Mouse (Mus musculus) liver, embryonic 13.5 days (tissue): ENCODE measurements around the gene Hist1h2bh. TPM values are rescaled to one million over a fixed set of nuclear protein-coding genes. Genes with fewer than 3 reads are reported as not detected.
"Not testable (repeated sequence)": the region's sequence is repeated elsewhere in the genome, so short reads cannot be mapped to it uniquely, and the experiment has no call there.

Source experiments
- ATAC-seq: fragments of 200-750 bp; cut with Nextera tagmentation; 2 replicates; pipeline ENCODE4 v1.8.0; 2017; ENCODE audit warnings: low read depth, mild to moderate bottlenecking, moderate number of reproducible peaks, moderate library complexity
- DNase-seq: peaks from one replicate; pipeline ENCODE4 v3.0.0; 2022
- H3K27ac ChIP-seq: fragments of 300-500 bp; sonication (generic); 2 replicates; pipeline ENCODE4 v1.5.1; 2015; ENCODE audit warnings: moderate library complexity, mild to moderate bottlenecking, inconsistent platforms
- H3K27me3 ChIP-seq: fragments of 300-500 bp; sonication (generic); 2 replicates; pipeline ENCODE4 v1.6.1; 2015; ENCODE audit warnings: mild to moderate bottlenecking, inconsistent platforms
- H3K36me3 ChIP-seq: fragments of 300-500 bp; sonication (generic); 2 replicates; pipeline ENCODE4 v1.6.1; 2015; ENCODE audit warnings: mild to moderate bottlenecking, inconsistent platforms
- H3K4me1 ChIP-seq: fragments of 300-500 bp; sonication (generic); replicated peaks from 2 replicates; pipeline ENCODE4 v1.6.1; 2015; ENCODE audit warnings: inconsistent platforms
- H3K4me2 ChIP-seq: fragments of 300-500 bp; sonication (generic); 2 replicates; pipeline ENCODE4 v1.6.1; 2015; ENCODE audit warnings: inconsistent platforms, mild to moderate bottlenecking, moderate library complexity
- H3K4me3 ChIP-seq: fragments of 300-500 bp; sonication (generic); replicated peaks from 2 replicates; pipeline ENCODE4 v1.5.1; 2015; ENCODE audit warnings: mild to moderate bottlenecking, inconsistent platforms
- H3K9ac ChIP-seq: fragments of 300-500 bp; sonication (generic); 2 replicates; pipeline ENCODE4 v1.6.1; 2015; ENCODE audit warnings: mild to moderate bottlenecking, inconsistent platforms
- H3K9me3 ChIP-seq: fragments of 300-500 bp; sonication (generic); replicated peaks from 2 replicates; pipeline ENCODE4 v1.6.1; 2016; ENCODE audit warnings: inconsistent platforms
- WGBS: fragments of 180-500 bp; shearing (Covaris S2); methylation state at CpG from one replicate; pipeline ENCODE4 v1.1.7; 2015; ENCODE audit not compliant: insufficient replicate concordance; 5-methylcytosine and 5-hydroxymethylcytosine counted together
- polyA plus RNA-seq: library from polyadenylated mRNA; unstranded; fragments of >200 nt; fragmentation: Nextera tagmentation; extraction: Ambion mirVana; gene quantifications from 2 replicates; pipeline ENCODE4 v1.2.1, GENCODE M21; 2015

Gene Hist1h2bh
- polyA plus RNA-seq, result 1.7 TPM in 2 replicates

GRCm38 (mm10) chr13:23542999-23543607, at the start of gene Hist1h2bh:
Gene Hist1h2bh, minus strand, starts transcription at chr13:23543392.
- H3K9me3 ChIP-seq, H3K27me3 ChIP-seq, H3K36me3 ChIP-seq: not testable (repeated sequence)
- ATAC-seq, result peak; percentile 87
- peak within 1 kb of the TSS; percentile 90 for H3K9ac ChIP-seq
- under 1% methylated on average over 30 of the region's 42 CpGs for WGBS
- peak within 1 kb of the TSS; percentile 98 for H3K27ac ChIP-seq
- peak; percentile 89 for DNase-seq
- H3K4me2 ChIP-seq, result peak within 1 kb of the TSS; percentile 73
- H3K4me3 ChIP-seq, result peak within 1 kb of the TSS; percentile 67
- H3K4me1 ChIP-seq, result peaks cover 33% of the 10 kb centered on the region

GRCm38 (mm10) chr13:23592614-23593013, 49.4 kb upstream of the Hist1h2bh start:
- ATAC-seq, result no peak
- WGBS, result 71% methylated on average over 7 of the region's 7 CpGs

GRCm38 (mm10) chr13:23591886-23592285, 48.7 kb upstream of the Hist1h2bh start:
- H3K9ac ChIP-seq, ATAC-seq, H3K27ac ChIP-seq, DNase-seq, H3K4me2 ChIP-seq, H3K27me3 ChIP-seq, H3K9me3 ChIP-seq, H3K36me3 ChIP-seq, H3K4me3 ChIP-seq: not testable (repeated sequence)
- WGBS, result 61% methylated on average over 7 of the region's 7 CpGs
- peaks cover 58% of the 10 kb centered on the region for H3K4me1 ChIP-seq

More at GRCm38 (mm10) chr13:23592614-23593013, 49.4 kb upstream of the Hist1h2bh start:
- Histone ChIP-seq H3K4me1 (peaks cover 61% of the 10 kb centered on the region), H3K27ac (peak overlapping the region; percentile 80), H3K27me3 (no peaks in the 10 kb centered on the region), H3K9me3 (no peaks in the 10 kb centered on the region), H3K4me2 (no peak overlapping the region), H3K9ac (peak overlapping the region; percentile 56; the same call in 1 of the 2 replicates), H3K36me3 (no peaks in the 10 kb centered on the region), H3K4me3 (no peak overlapping the region)
- no peak for DNase-seq

- H3K4me1 ChIP-seq, result peaks cover 56% of the 10 kb centered on the region
- DNase-seq (no peak), ATAC-seq (no peak)
- H3K36me3 ChIP-seq, result no peaks in the 10 kb centered on the region
- no peak overlapping the region for H3K27ac ChIP-seq
- WGBS, result 87% methylated on average over 7 of the region's 7 CpGs
- no peaks in the 10 kb centered on the region for H3K27me3 ChIP-seq
- no peaks in the 10 kb centered on the region for H3K9me3 ChIP-seq
- no peak overlapping the region for H3K4me2 ChIP-seq
- H3K9ac ChIP-seq, result no peak overlapping the region
- H3K4me3 ChIP-seq, result no peak overlapping the region
These were observed 48.0 kb upstream of the Hist1h2bh start for GRCm38 (mm10) chr13:23591206-23591605.

GRCm38 (mm10) chr13:23586940-23587225, 43.7 kb upstream of the Hist1h2bh start:
- Histone ChIP-seq H3K27ac (peak overlapping the region; percentile 100), H3K4me1 (peaks cover 47% of the 10 kb centered on the region), H3K4me2 (peak overlapping the region; percentile 71), H3K9ac (peak overlapping the region; percentile 77), H3K36me3 (no peaks in the 10 kb centered on the region), H3K9me3 (no peaks in the 10 kb centered on the region), H3K27me3 (no peaks in the 10 kb centered on the region), H3K4me3 (peak overlapping the region; percentile 36)
- 0% methylated on average over 1 of the region's 1 CpGs for WGBS
- DNase-seq (no peak), ATAC-seq (no peak)

- H3K4me1 ChIP-seq, result peaks cover 49% of the 10 kb centered on the region
- H3K36me3 ChIP-seq, result no peaks in the 10 kb centered on the region
- H3K4me2 ChIP-seq, result peak overlapping the region; percentile 71
- ATAC-seq (no peak), DNase-seq (peak; percentile 18)
- no peaks in the 10 kb centered on the region for H3K27me3 ChIP-seq
- peak overlapping the region; percentile 100 for H3K27ac ChIP-seq
- H3K9me3 ChIP-seq, result no peaks in the 10 kb centered on the region
- peak overlapping the region; percentile 63 for H3K4me3 ChIP-seq
- 3% methylated on average over 22 of the region's 22 CpGs for WGBS
- peak overlapping the region; percentile 77 for H3K9ac ChIP-seq
These were observed 43.1 kb upstream of the Hist1h2bh start for GRCm38 (mm10) chr13:23586099-23586939.

- Histone ChIP-seq H3K9ac (peak overlapping the region; percentile 88), H3K4me1 (peaks cover 57% of the 10 kb centered on the region), H3K4me2 (peak overlapping the region; percentile 79), H3K4me3 (peak overlapping the region; percentile 63), H3K27ac (peak overlapping the region; percentile 100)
- not testable (repeated sequence) for H3K9me3 ChIP-seq, H3K27me3 ChIP-seq, H3K36me3 ChIP-seq
- WGBS, result under 1% methylated on average over 34 of the region's 36 CpGs
- ATAC-seq, result peak; percentile 76
- DNase-seq, result peak; percentile 86
These were observed 42.4 kb upstream of the Hist1h2bh start for GRCm38 (mm10) chr13:23585442-23586098.

- Histone ChIP-seq H3K36me3 (no peaks in the 10 kb centered on the region), H3K9me3 (no peaks in the 10 kb centered on the region), H3K4me3 (peak overlapping the region; percentile 63), H3K4me2 (peak overlapping the region; percentile 79), H3K9ac (peak overlapping the region; percentile 88), H3K4me1 (peaks cover 62% of the 10 kb centered on the region), H3K27me3 (no peaks in the 10 kb centered on the region), H3K27ac (peak overlapping the region; percentile 100)
- under 1% methylated on average over 21 of the region's 21 CpGs for WGBS
- DNase-seq (peak; percentile 68), ATAC-seq (peak; percentile 2)
These were observed 41.8 kb upstream of the Hist1h2bh start for GRCm38 (mm10) chr13:23585029-23585441.

GRCm38 (mm10) chr13:23584331-23584730, 41.1 kb upstream of the Hist1h2bh start:
- Histone ChIP-seq H3K4me1 (peaks cover 62% of the 10 kb centered on the region), H3K27ac (peak overlapping the region; percentile 100), H3K4me3 (peak overlapping the region; percentile 63), H3K36me3 (no peaks in the 10 kb centered on the region), H3K4me2 (peak overlapping the region; percentile 79), H3K27me3 (no peaks in the 10 kb centered on the region), H3K9ac (peak overlapping the region; percentile 88), H3K9me3 (no peaks in the 10 kb centered on the region)
- peak; percentile 13 for DNase-seq
- ATAC-seq, result no peak

- ATAC-seq, result no peak
- Histone ChIP-seq H3K9ac (peak overlapping the region; percentile 88), H3K4me2 (peak overlapping the region; percentile 78), H3K4me1 (peaks cover 60% of the 10 kb centered on the region), H3K27ac (peak overlapping the region; percentile 100), H3K4me3 (peak overlapping the region; percentile 63), H3K36me3 (no peaks in the 10 kb centered on the region), H3K9me3 (no peaks in the 10 kb centered on the region), H3K27me3 (no peaks in the 10 kb centered on the region)
- DNase-seq, result no peak
These were observed 40.3 kb upstream of the Hist1h2bh start for GRCm38 (mm10) chr13:23583387-23584068.
